Mouse (Mus musculus): Measurements from ENCODE around the gene Ror1.

GRCm38 (mm10) chr4:100252646-100253045 is 157.1 kb downstream of the Ror1 start:
- TF ChIP-seq CTCF (IDR thresholded peaks at IDR 0.05; ENCODE audit: control insufficient read depth, insufficient read depth, insufficient replicate concordance, low read depth, low read length): no peak
- no peak for TF ChIP-seq POLR2A (IDR thresholded peaks at IDR 0.05; ENCODE audit: control insufficient read depth, low read depth, low read length)
